Mouse (Mus musculus): ENCODE measurements at regions not wholly inside any gene's neighbourhood (a gene's known extent, or its start where the extent isn't known, plus 50 kb on each side); places are given as distances from the start of the nearest gene placed in this dataset.

DNA sequence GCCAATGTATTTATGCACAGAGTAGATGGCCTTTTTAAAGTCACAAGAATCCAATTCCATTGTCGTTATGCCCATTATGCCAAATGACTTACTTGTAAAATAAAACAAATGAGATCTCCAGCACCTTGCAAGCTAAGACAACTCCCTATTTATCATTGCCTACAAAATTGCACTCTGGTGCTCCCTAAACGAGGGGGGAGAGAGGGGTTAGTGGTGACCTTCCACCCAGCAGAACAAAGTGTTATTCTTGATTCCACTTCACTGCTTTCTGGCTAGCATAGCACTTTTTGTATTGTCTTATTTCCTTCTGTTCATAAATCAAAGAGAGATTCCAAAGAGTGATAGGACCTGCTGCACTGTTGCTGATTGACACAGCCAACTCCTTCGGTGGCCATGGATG is 300.6 kb downstream of the Hdgfl1 start:
- H3K36me3 ChIP-seq (ENCODE audit: control insufficient read depth, insufficient read depth, low read length): no peaks in the 10 kb centered on the region
- no peak overlapping the region for H3K27ac ChIP-seq (ENCODE audit: low read length)
- H3K4me3 ChIP-seq (ENCODE audit: low read length): no peak overlapping the region
- ATAC-seq (ENCODE audit: low read depth): no peak
- H3K4me1 ChIP-seq (replicated peaks; ENCODE audit: control insufficient read depth, insufficient read depth, low read length): no peaks in the 10 kb centered on the region
- no peaks in the 10 kb centered on the region for H3K27me3 ChIP-seq (ENCODE audit: control insufficient read depth, insufficient read depth, low read depth, low read length)
- WGBS: 49% methylated on average over 3 of the region's 3 CpGs
- no peaks in the 10 kb centered on the region for H3K9me3 ChIP-seq (ENCODE audit: control insufficient read depth, low read length)
- H3K9ac ChIP-seq (ENCODE audit: low read length): no peak overlapping the region
- no peak overlapping the region for H3K4me2 ChIP-seq (ENCODE audit: low read depth, low read length)

DNA sequence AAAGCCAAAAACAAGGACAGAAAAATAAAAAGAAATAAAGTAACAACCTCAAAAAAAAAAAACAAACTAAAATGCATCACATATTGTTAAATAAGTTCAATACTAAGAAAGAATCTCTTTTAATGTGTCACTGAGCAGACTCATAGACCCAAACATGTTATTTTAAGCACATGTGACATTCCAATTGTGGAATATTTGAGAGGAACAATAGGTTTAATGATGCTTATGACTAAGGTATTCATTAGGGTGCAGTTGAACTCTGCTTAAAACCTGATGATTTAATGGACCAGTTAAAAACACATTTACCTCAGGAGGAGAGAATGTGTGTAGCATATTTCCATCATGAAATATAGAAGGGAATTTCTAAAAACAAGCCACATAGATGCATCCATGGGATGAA is 302.4 kb downstream of the Hdgfl1 start:
- Histone ChIP-seq H3K9me3 (ENCODE audit: control insufficient read depth, low read length) (no peaks in the 10 kb centered on the region), H3K4me1 (replicated peaks; ENCODE audit: control insufficient read depth, insufficient read depth, low read length) (no peaks in the 10 kb centered on the region), H3K4me2 (ENCODE audit: low read depth, low read length) (no peak overlapping the region), H3K9ac (ENCODE audit: low read length) (no peak overlapping the region), H3K27me3 (ENCODE audit: control insufficient read depth, insufficient read depth, low read depth, low read length) (no peaks in the 10 kb centered on the region), H3K36me3 (ENCODE audit: control insufficient read depth, insufficient read depth, low read length) (no peaks in the 10 kb centered on the region), H3K4me3 (ENCODE audit: low read length) (no peak overlapping the region), H3K27ac (ENCODE audit: low read length) (no peak overlapping the region)
- no peak for ATAC-seq (ENCODE audit: low read depth)

DNA sequence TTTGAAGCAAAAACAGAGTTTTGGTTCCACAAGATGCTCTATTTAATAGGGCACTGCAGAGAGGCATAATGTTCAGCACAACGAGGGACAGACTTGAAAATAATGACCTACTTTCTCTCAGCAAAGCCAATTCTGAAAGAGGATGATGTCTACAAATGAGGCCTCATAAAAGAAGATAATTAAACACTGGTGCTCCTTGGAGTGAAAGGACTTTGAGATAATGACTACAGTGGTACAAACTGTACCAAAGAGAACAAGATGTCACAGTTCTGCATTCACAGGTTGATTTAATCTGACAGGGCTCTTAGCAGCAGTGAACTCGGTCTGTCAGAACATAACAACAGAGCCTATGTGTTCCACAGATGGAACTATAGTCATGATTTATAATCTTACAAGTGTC is 305.4 kb downstream of the Hdgfl1 start:
- WGBS: 48% methylated on average over 2 of the region's 2 CpGs

DNA sequence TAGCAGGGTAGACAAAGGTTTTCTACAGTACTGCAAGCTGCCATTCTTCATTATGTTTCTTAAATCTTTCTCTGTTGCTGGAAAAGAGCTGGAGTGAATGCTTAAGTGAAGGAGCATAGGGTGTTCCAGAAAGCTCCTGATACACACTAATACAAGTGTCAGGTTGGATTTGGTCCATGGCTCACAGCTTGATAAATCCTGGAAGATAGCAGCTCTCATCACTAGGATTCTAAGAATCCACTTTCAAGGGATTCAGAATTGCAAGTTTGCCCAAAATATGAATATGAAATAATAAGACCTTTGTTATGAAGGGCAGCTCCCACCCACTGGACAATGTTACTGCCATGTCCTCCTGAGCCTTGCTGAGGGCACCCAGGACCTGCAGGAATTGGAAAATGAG is 305.9 kb downstream of the Hdgfl1 start:
- H3K27me3 ChIP-seq (ENCODE audit: control insufficient read depth, insufficient read depth, low read depth, low read length): no peaks in the 10 kb centered on the region
- no peak overlapping the region for H3K4me3 ChIP-seq (ENCODE audit: low read length)
- H3K4me1 ChIP-seq (replicated peaks; ENCODE audit: control insufficient read depth, insufficient read depth, low read length): no peaks in the 10 kb centered on the region
- no peak overlapping the region for H3K9ac ChIP-seq (ENCODE audit: low read length)
- no peak for ATAC-seq (ENCODE audit: low read depth)
- no peak overlapping the region for H3K4me2 ChIP-seq (ENCODE audit: low read depth, low read length)
- H3K9me3 ChIP-seq (ENCODE audit: control insufficient read depth, low read length): no peaks in the 10 kb centered on the region
- H3K36me3 ChIP-seq (ENCODE audit: control insufficient read depth, insufficient read depth, low read length): no peaks in the 10 kb centered on the region
- H3K27ac ChIP-seq (ENCODE audit: low read length): no peak overlapping the region

More for the DNA sequence above, 305.4 kb downstream of the Hdgfl1 start:
- no peaks in the 10 kb centered on the region for H3K27me3 ChIP-seq (ENCODE audit: control insufficient read depth, insufficient read depth, low read depth, low read length)
- no peak for ATAC-seq (ENCODE audit: low read depth)
- no peak overlapping the region for H3K9ac ChIP-seq (ENCODE audit: low read length)
- no peak overlapping the region for H3K4me2 ChIP-seq (ENCODE audit: low read depth, low read length)
- H3K27ac ChIP-seq (ENCODE audit: low read length): no peak overlapping the region
- no peaks in the 10 kb centered on the region for H3K36me3 ChIP-seq (ENCODE audit: control insufficient read depth, insufficient read depth, low read length)
- H3K4me3 ChIP-seq (ENCODE audit: low read length): no peak overlapping the region
- H3K9me3 ChIP-seq (ENCODE audit: control insufficient read depth, low read length): no peaks in the 10 kb centered on the region
- no peaks in the 10 kb centered on the region for H3K4me1 ChIP-seq (replicated peaks; ENCODE audit: control insufficient read depth, insufficient read depth, low read length)

DNA sequence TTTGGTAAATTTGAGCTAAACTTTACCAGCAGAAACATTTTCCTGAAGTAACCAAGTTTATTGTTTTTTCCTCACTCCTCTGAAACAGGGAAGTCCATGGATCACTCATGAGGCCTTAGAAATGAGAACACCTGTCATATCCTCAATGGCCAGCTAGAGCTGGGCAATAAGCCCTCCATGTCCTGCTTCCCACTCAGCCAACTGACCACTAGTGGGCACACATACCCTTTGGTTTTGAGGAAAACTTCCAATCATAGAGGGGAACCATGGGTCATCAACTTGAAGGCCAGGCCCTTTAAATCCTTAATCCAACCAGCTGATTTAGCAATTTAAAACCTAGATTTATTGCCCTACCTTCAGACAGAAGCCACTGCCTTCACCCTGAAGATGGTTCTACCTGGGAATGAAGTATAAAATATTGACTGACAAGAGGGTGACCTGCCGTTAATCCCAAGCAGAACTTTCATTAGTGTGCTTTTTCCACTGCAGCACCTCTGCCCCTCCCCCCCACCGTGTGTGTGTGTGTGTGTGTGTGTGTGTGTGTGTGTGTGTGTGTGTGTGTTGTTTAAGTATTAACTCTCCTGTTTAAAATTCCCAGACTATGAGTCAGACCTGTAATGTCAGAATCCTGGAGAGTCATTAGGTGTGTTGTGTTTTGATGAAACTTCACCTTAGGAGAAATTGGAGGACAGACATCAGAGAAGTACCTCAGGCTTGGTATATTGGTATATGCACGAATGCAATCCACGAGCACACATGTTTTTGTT is 312.3 kb downstream of the Hdgfl1 start:
- no peaks in the 10 kb centered on the region for H3K27me3 ChIP-seq (ENCODE audit: control insufficient read depth, insufficient read depth, low read depth, low read length)
- no peak overlapping the region for H3K4me2 ChIP-seq (ENCODE audit: low read depth, low read length)
- no peaks in the 10 kb centered on the region for H3K36me3 ChIP-seq (ENCODE audit: control insufficient read depth, insufficient read depth, low read length)
- H3K4me3 ChIP-seq (ENCODE audit: low read length): no peak overlapping the region
- H3K27ac ChIP-seq (ENCODE audit: low read length): no peak overlapping the region
- no peaks in the 10 kb centered on the region for H3K9me3 ChIP-seq (ENCODE audit: control insufficient read depth, low read length)
- H3K4me1 ChIP-seq (replicated peaks; ENCODE audit: control insufficient read depth, insufficient read depth, low read length): no peaks in the 10 kb centered on the region
- no peak for ATAC-seq (ENCODE audit: low read depth)
- H3K9ac ChIP-seq (ENCODE audit: low read length): no peak overlapping the region
- 59% methylated on average over 4 of the region's 4 CpGs for WGBS

DNA sequence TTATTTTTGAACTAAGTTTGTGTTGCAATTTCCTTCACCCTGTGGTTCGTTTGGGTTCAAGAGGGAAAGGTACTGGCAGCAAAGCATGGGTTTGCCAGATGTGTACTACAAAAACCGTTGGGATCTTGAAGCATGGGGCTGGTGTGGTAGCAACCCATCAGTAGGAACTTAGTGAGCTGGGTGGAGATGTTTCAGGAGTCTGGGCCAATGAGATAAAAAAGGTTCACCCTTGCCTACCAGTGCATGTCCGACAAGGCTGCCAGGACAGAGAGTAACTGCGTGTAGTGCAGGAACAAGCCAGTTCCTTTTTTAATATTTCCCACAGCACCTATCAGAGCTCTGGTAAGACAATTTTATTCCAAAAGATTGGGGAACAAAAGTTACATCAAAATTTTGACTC is 343.3 kb downstream of the Hdgfl1 start:
- no peaks in the 10 kb centered on the region for H3K9me3 ChIP-seq (ENCODE audit: control insufficient read depth, low read length)
- WGBS: 84% methylated on average over 4 of the region's 4 CpGs
- H3K27ac ChIP-seq (ENCODE audit: low read length): no peak overlapping the region
- no peak overlapping the region for H3K9ac ChIP-seq (ENCODE audit: low read length)
- no peaks in the 10 kb centered on the region for H3K36me3 ChIP-seq (ENCODE audit: control insufficient read depth, insufficient read depth, low read length)
- no peak for ATAC-seq (ENCODE audit: low read depth)
- H3K4me2 ChIP-seq (ENCODE audit: low read depth, low read length): no peak overlapping the region
- H3K27me3 ChIP-seq (ENCODE audit: control insufficient read depth, insufficient read depth, low read depth, low read length): no peaks in the 10 kb centered on the region
- H3K4me3 ChIP-seq (ENCODE audit: low read length): no peak overlapping the region
- H3K4me1 ChIP-seq (replicated peaks; ENCODE audit: control insufficient read depth, insufficient read depth, low read length): no peaks in the 10 kb centered on the region

DNA sequence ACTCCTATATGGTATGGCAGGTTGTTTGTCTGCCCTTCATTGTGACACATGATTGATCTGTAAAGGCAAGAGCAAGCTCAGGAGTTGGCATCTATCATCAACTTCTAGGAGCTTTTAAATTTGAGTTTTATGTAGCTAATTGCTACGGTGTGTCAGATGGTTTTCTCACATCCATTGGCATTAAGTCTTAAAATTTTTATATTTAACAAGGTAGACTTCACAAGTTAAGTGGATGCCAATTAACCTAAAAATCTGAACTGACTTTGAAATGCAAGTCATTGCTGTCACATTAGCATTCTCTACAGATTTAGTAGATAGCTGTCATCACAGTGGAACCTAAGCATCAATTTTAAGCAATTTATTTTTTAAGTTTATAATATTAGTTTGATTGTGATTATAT is 345.5 kb downstream of the Hdgfl1 start:
- H3K4me3 ChIP-seq (ENCODE audit: low read length): no peak overlapping the region
- WGBS: 81% methylated on average over 1 of the region's 1 CpGs
- H3K4me1 ChIP-seq (replicated peaks; ENCODE audit: control insufficient read depth, insufficient read depth, low read length): no peaks in the 10 kb centered on the region
- no peak overlapping the region for H3K27ac ChIP-seq (ENCODE audit: low read length)
- H3K27me3 ChIP-seq (ENCODE audit: control insufficient read depth, insufficient read depth, low read depth, low read length): no peaks in the 10 kb centered on the region
- H3K36me3 ChIP-seq (ENCODE audit: control insufficient read depth, insufficient read depth, low read length): no peaks in the 10 kb centered on the region
- no peak overlapping the region for H3K4me2 ChIP-seq (ENCODE audit: low read depth, low read length)
- no peaks in the 10 kb centered on the region for H3K9me3 ChIP-seq (ENCODE audit: control insufficient read depth, low read length)
- ATAC-seq (ENCODE audit: low read depth): no peak
- H3K9ac ChIP-seq (ENCODE audit: low read length): no peak overlapping the region

DNA sequence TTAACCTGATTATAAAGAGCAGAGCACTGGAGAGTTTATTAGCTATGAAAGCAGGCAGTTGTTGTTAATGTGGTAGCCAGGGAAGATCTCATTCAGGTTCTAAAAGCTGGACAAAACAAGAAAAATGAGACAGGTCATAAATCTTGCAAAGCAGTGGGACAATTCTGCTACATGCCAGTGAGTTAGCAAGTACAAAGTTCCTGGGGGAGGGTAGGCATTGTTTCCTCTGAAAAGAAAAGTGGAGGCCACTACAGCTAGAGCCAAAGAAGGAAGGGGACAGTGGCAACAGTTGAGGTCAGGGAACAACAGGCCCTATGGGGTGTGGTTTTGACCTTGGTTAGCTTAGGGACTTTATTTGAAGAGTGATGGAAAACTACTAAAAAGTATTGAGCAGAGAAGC is 364.2 kb downstream of the Hdgfl1 start:
- Histone ChIP-seq H3K36me3 (ENCODE audit: control insufficient read depth, insufficient read depth, low read length) (no peaks in the 10 kb centered on the region), H3K27ac (ENCODE audit: low read length) (no peak overlapping the region), H3K9me3 (ENCODE audit: control insufficient read depth, low read length) (no peaks in the 10 kb centered on the region), H3K9ac (ENCODE audit: low read length) (no peak overlapping the region), H3K27me3 (ENCODE audit: control insufficient read depth, insufficient read depth, low read depth, low read length) (no peaks in the 10 kb centered on the region), H3K4me3 (ENCODE audit: low read length) (no peak overlapping the region), H3K4me2 (ENCODE audit: low read depth, low read length) (no peak overlapping the region), H3K4me1 (replicated peaks; ENCODE audit: control insufficient read depth, insufficient read depth, low read length) (no peaks in the 10 kb centered on the region)
- ATAC-seq (ENCODE audit: low read depth): no peak

DNA sequence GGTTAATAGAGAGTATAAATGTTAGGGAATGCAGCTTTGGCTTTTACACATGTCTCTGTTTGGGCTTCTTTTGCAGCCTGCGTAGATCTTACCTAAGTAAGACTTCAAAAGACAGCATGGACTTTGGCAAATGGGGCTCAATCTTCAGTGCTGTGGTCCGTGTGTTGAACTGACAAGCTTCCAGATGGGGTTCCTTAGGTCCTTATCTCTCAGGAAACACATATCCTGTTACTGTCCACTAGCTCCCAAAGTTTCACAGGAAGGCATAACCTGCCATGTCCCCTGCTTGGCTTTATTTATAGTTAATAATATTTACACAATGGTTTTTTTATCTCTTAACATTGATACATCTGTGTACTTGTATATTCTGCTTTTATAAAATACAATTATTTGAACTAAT is 365.3 kb downstream of the Hdgfl1 start:
- H3K4me2 ChIP-seq (ENCODE audit: low read depth, low read length): no peak overlapping the region
- H3K36me3 ChIP-seq (ENCODE audit: control insufficient read depth, insufficient read depth, low read length): no peaks in the 10 kb centered on the region
- no peak overlapping the region for H3K4me3 ChIP-seq (ENCODE audit: low read length)
- H3K9ac ChIP-seq (ENCODE audit: low read length): no peak overlapping the region
- 45% methylated on average over 2 of the region's 2 CpGs for WGBS
- no peaks in the 10 kb centered on the region for H3K9me3 ChIP-seq (ENCODE audit: control insufficient read depth, low read length)
- no peaks in the 10 kb centered on the region for H3K27me3 ChIP-seq (ENCODE audit: control insufficient read depth, insufficient read depth, low read depth, low read length)
- ATAC-seq (ENCODE audit: low read depth): peak; percentile 69
- no peaks in the 10 kb centered on the region for H3K4me1 ChIP-seq (replicated peaks; ENCODE audit: control insufficient read depth, insufficient read depth, low read length)
- no peak overlapping the region for H3K27ac ChIP-seq (ENCODE audit: low read length)
